Mouse (Mus musculus): ENCODE measurements around the gene Aoc1. TPM values are rescaled to one million over a fixed set of nuclear protein-coding genes. Genes with fewer than 3 reads are reported as not detected.

The Aoc1 gene
- polyA plus RNA-seq (2012; rRNA removed; ENCODE audit: low replicate concordance) = 14.6 and 18.5 TPM in 2 replicates

DNA sequence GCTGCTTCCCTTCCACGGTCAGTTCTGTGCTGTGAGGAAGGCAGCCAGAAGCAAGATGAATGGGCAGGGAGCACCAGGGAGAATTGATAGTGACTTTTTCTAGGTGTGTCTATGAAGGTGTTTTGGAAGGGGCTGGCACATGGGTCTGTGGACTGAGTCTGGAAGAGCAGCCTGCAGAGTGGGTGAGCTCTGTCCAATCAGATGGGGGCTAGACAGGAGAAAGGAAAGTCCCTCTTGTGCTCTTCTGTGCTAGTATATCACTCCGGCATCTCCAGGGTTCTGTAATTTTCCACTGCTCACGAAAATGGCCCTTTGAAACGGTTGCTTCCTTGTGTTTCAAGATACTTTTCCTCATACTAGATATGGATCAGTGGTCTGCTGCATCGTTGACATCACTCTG, at the start of gene Aoc1:
Gene Aoc1 (plus strand): TSS at position 301 of the 400 bp plus-strand sequence.

DNA sequence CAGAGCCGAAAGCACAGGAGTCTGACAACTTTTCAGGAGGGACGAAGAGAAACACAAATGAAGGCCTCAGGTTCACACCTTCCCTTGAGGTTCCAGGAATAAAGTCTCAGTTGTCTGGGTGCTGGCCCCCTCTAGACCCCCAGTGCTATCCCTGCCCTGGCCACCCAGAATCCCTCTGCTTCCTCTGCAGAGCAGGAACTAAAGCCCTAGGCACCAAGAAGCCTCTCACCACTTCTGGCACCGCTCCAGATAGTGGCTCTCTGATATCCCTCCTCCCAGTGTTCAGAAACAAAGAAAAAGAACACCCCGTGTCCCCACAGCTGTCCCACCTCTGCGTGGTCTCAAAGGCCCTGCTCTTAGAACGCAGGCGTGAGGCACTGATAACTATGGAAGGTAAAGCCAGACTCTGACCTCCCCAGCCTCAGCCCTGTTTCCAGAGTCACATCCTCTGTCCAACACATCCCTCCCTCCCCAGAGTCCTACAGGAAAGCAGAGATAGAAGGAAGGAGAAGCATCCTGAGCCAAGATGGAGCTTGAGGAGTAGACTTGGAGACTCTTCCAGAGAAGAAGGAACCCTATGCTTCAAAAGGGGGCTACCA, 32.2 kb upstream of the Aoc1 start, which contains the start of gene Tmem176a:
Gene Tmem176a (plus strand): TSS at position 549 of the 599 bp plus-strand sequence.

DNA sequence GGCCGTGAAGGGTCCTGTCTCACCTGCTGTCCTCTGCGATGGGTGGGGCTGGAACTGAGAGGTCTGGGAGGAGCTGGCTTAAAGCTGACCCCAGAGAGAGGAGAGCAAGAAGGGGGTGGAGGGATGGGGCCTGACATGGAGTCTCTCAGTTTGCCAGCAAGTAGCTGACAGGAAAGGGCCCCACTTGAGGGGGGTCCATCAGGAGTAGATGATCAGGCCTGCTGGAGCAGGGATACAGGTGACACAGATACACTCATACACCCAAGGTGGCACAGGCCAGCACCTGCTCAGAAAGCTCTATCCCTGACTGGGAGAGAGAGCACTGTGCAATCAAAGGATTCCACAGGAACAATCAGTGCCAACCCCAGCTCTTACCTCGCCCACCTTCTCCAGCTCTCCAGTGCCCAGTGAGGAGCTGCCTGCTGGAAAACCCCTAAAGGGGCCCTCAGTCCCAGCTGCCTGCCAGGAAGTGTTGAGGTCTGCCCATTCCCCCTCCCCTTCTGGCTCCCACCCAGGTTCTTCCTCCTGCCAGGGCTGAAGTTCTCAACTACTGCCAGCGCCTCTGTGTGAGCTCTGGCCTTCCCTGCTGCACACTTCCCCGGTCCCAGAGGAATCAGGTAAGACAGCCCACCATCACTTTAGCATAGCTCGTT, 31.6 kb upstream of the Aoc1 start, which contains the start of gene Tmem176b:
Gene Tmem176b (minus strand): TSS at position 524 of the 653 bp plus-strand sequence.

DNA sequence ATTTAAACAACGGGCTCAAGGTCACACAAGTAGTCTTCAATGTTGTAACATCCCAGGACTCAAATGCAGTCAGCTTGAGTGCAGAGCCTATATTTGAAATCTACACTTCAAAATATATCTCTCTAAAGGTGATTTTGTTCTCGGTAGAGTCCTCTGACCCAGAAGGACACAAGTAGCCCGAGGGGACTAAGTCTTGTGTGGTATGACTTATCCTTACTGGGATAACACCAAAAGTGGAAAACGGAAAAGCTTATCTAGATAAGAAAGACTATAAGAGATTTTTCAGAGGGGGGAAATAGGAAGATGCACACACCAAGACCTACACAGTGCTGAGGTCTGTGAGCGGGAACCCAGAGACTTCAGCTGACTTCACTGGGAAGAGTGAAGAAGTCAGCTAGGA, 56.9 kb downstream of the Aoc1 start, which contains the start of gene 1600015I10Rik:
Gene 1600015I10Rik (plus strand): TSS at position 301 of the 400 bp plus-strand sequence.

Other genes with a start within 250 kb of the Aoc1 start
- gene AI854703, start 246.1 kb upstream of the Aoc1 start, polyA plus RNA-seq (2012; rRNA removed; ENCODE audit: low replicate concordance) = 2.3 and 2.6 TPM in 2 replicates
- 9.5 and 11.9 TPM in 2 replicates for gene Gimap8, start 225.7 kb upstream of the Aoc1 start, polyA plus RNA-seq (2012; rRNA removed; ENCODE audit: low replicate concordance)
- 4.7 and 7.4 TPM in 2 replicates for gene Gimap9, start 196.8 kb upstream of the Aoc1 start, polyA plus RNA-seq (2012; rRNA removed; ENCODE audit: low replicate concordance)
- gene Gimap4, start 188.3 kb upstream of the Aoc1 start, polyA plus RNA-seq (2012; rRNA removed; ENCODE audit: low replicate concordance) = 45.9 and 83.2 TPM in 2 replicates
- gene Gimap6, start 164.7 kb upstream of the Aoc1 start, polyA plus RNA-seq (2012; rRNA removed; ENCODE audit: low replicate concordance) = 23.4 and 35.8 TPM in 2 replicates
- gene Gm28053, start 154.3 kb upstream of the Aoc1 start, polyA plus RNA-seq (2012; rRNA removed; ENCODE audit: low replicate concordance) = 0.29 TPM in 1 of 2 replicates, not detected in the other
- gene Gimap7, start 154.3 kb upstream of the Aoc1 start, polyA plus RNA-seq (2012; rRNA removed; ENCODE audit: low replicate concordance) = 2.8 and 3.2 TPM in 2 replicates
- 14.8 and 53.3 TPM in 2 replicates for gene Gimap1, start 133.8 kb upstream of the Aoc1 start, polyA plus RNA-seq (2012; rRNA removed; ENCODE audit: low replicate concordance)
- 27.6 and 43.3 TPM in 2 replicates for gene Gimap5, start 126.7 kb upstream of the Aoc1 start, polyA plus RNA-seq (2012; rRNA removed; ENCODE audit: low replicate concordance)
- gene Gimap3, start 102.0 kb upstream of the Aoc1 start, polyA plus RNA-seq (2012; rRNA removed; ENCODE audit: low replicate concordance) = 61.7 and 68.3 TPM in 2 replicates
- 117 and 142 TPM in 2 replicates for gene Tmem176a, start 32.0 kb upstream of the Aoc1 start, polyA plus RNA-seq (2012; rRNA removed; ENCODE audit: low replicate concordance)
- gene Tmem176b, start 31.4 kb upstream of the Aoc1 start, polyA plus RNA-seq (2012; rRNA removed; ENCODE audit: low replicate concordance) = 317 and 511 TPM in 2 replicates
- gene 1600015I10Rik, start 57.0 kb downstream of the Aoc1 start, polyA plus RNA-seq (2012; rRNA removed; ENCODE audit: low replicate concordance) = 0.06 and 0.08 TPM in 2 replicates
- gene Doxl2, start 102.1 kb downstream of the Aoc1 start, polyA plus RNA-seq (2012; rRNA removed; ENCODE audit: low replicate concordance) = not detected in 2 replicates
- gene Svs1, start 114.0 kb downstream of the Aoc1 start, polyA plus RNA-seq (2012; rRNA removed; ENCODE audit: low replicate concordance) = not detected in 2 replicates
- gene Gpnmb, start 163.7 kb downstream of the Aoc1 start, polyA plus RNA-seq (2012; rRNA removed; ENCODE audit: low replicate concordance) = 16.9 and 30.9 TPM in 2 replicates
- 18.4 and 27.9 TPM in 2 replicates for gene Malsu1, start 200.9 kb downstream of the Aoc1 start, polyA plus RNA-seq (2012; rRNA removed; ENCODE audit: low replicate concordance)

All from mammary gland, adult 2 months (tissue).